Mouse (Mus musculus): ENCODE data around the gene Rps27rt. TPM values are rescaled to one million over a fixed set of nuclear protein-coding genes. Genes with fewer than 3 reads are reported as not detected.
"Not testable (repeated sequence)": the region's sequence is repeated elsewhere in the genome, so short reads cannot be mapped to it uniquely, and the experiment has no call there.

The Rps27rt gene
- total RNA-seq, 2 experiments from 2014 or later, result 31.5 to 43.7 TPM

DNA sequence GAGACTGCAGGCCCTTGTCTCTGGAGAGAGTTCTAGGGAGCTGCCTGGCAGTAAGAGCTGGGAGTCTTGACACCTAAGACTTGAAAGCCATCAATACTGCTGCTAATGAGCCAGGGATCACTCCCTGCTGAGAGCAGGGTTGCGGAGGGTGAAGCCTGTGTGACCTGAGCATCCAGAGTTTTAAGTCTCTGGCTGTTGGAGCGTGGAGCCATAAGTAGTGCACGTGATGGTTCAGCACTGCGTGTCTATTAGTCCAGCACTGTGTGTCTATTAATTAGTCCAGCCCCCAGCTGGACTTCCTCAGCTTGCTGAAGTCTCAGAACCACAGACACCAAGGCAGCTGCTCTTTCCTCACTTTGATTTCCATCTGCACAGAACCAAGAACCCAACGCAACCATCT is 3.8 kb upstream of the Rps27rt start:
- no peak for DNase-seq (ENCODE audit: low spot score in 2 of 2)

DNA sequence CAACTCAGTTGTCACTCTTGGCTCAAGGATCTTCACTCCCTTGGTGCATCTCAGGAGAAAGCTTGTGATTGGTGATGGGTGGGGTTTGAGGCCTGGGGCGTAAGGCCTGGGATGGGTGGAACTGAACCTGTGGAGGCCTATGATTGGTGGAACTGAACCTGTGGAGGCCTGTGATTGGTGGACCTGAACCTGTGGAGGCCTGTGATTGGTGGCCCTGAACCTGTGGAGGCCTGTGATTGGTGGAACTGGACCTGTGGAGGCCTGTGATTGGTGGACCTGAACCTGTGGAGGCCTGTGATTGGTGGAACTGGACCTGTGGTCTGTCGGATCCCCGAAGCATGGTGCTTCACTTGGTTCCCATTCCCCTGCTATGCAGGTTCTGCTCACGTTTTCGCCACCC is 3.2 kb upstream of the Rps27rt start:
- no peak for DNase-seq (ENCODE audit: low spot score in 2 of 2)

DNA sequence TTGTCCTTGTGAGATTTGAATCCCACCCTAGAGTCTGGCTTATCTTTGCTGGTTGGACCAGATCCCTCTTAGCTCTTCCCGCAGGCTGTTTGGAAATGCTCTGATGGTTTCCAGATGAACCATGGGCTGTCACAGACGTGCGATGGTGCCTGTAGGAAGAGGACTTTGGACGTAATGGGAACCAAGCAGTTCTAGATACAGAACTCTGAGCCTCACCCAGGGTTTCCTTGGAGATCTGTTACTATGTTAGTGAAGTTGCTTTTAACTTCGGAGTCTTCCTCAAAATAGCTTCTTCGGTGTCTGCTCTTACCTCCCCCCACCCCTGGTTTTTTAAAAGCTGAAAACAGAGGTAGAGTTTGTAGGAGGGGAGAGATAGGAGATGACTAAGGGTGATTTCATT is 2.6 kb downstream of the Rps27rt start:
- no peak for DNase-seq (ENCODE audit: low spot score in 2 of 2)

DNA sequence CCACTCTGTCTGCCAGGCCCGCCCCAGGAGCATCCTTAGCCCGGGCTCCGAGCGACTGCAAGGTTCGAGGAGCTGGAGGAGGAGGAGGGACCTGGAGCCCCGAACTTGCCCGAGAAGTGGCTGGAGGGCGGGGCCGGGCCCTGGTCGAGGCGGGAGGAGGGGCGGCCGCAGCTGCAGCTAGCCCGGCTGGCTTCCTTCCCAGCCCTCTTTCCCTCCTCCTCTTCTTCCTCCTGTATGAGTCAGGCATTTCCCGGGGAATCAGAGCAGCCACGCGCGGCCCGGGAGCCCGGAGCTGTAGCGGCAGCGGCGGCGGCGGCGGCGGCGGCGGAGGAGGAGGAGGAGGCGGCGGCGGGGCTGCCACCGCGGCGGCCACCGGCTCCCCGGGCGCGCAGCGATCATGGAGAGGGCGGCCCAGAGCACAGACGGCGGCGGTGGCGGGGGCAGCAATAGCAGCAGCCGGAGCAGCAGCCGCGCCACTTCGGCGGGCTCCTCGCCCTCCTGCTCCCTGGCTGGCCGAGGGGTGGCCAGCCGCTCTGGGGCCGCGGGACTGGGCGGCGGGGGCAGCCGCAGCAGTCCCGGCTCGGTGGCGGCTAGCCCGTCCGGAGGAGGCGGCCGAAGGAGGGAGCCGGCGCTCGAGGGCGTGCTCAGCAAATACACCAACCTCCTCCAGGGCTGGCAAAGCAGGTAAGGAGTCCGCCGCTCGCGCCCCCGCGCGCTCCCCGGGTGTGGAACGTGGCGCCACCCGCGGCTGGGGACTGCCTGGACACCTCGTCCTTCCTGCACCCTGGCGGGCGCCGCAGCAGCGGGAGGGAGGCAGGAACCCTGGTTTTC is 4.0 kb downstream of the Rps27rt start, which contains the start of gene Osbpl10:
Osbpl10 (plus strand) TSS at position 289 of the 831 bp plus-strand sequence.
- DNase-seq (ENCODE audit: low spot score in 2 of 2), result peak; percentile 84 to 90

DNA sequence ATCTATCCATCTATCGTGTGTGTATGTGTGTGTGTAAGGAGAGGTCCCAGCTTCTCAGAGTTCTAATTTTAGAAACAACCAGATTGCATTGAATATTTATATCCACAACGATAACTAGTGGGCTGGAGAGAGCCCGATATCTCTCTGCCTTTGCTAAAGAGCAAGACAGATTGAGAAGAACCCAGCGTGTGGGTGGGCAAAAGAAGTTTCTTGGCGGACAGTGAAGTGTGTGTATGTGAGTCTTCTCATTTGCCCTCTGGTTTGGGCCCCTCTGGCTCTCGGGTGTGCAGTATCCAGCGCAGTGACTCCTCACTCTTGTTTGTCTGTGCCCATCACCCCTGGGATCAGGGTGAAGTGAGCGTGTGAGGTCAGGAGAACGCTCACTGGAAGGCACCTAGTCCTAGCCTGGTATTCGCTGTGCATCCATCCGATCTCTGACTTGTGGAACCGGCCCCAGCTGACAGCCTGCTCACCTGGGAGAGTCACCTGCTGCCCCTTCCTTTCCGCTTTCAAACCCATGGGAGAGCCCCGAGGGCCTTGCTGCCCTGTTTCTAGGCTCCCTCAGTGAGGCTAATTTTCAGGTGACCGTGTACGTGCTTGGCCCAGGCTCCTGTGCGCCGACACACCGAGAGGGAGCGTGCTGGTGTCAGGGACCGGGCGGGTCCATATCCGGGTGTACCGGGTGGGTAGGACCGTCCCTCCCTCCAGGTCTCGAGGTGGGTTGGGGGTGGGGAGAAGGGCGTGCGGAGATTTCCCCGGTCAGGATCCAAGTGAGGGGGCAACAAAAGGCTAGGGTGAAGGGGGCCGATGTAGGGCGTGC is 4.9 kb downstream of the Rps27rt start:
- peak; percentile 47 to 65 for DNase-seq (ENCODE audit: low spot score in 2 of 2)

DNA sequence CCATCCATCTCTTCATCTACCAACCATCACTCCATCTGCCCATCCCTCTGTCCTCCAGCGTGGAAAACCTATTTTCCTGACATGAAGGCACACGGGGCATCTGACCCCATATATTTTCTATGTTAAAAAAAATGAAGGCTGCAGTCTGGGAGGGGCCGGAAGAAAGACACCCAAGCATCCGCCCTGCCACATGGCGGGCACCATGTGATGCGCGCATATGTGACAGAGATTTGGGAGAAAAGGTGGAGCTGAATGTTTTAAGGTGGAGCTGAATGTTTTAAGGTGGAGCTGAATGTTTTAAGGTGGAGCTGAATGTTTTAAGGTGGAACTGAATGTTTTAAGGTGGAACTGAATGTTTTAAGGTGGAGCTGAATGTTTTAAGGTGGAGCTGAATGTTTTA is 16.3 kb downstream of the Rps27rt start:
- not testable (repeated sequence) for DNase-seq (ENCODE audit: low spot score in 2 of 2)

DNA sequence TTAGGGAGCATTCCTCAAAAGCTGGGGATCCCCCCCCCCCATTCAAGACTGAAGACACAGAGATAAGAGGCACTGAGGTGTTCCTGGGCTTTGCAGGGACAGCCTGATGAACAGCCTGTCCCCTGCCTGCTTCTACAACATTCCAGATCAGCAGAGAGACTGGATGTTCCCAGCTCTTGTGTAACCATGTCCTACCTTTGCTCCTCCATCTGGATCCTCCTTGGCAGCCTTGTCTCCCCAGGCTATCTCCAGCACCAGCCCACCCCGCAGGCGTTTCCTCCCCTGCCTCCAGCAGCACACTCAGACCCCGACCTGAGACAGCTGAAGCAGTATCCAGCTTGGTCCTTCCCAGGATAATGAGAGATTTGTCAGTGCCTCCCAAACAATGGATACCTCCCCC is 18.4 kb downstream of the Rps27rt start:
- no peak for DNase-seq (ENCODE audit: low spot score in 2 of 2)

DNA sequence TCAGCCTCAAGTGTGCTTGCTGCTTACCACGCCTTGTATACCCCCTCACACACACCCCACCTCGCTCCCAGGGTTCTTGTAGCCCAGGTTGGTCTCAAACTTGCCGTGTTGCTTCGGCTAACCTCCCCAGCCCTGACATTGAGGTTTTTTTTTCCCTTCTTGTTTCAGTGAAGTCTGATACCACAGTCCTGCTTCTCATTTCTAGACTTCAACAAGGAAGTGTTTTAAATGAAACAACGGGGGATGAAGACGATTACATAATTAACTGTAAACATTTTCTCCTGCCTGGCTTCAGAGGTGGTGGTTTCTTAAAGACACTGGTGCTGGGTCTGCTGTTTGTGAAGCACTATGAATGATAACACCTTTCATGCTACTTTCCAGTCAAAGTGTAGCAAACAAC is 21.7 kb downstream of the Rps27rt start:
- no peak for DNase-seq (ENCODE audit: low spot score in 2 of 2)

DNA sequence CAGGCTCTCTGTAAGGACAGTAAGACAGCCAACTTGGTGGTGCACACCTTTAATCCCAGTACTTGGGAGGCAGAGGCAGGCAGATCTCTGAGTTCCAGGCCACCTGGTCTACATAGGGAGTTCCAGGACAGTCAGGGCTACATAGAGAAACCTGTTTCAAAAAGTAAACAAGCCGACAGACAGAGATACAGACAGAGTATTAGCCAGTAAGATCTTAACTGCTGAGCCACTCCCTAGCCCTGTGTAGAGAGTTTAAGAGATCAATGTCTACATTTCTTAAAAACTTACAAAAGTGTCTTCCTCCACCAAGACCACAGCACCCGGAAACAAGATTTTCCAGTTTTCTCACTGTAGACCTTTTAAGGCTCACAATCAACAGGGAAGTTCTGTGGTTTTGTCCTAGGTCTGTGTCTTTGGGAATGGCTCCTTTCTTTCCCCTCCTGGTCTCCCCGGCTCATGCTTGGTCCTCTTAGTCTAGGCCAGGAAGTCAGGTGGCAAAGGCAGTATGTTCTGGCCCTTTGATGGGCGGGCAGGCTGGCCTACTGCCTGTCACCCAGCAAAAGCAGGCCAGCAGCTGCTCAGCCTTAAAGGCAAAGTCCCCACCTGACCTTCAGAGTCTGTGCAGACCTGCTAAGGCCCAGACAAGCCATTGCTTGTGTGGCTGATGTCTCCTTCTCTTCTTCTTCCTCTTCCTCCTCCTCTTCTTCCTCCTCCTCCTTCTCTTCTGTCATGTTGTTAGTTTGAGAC is 22.3 kb downstream of the Rps27rt start:
- no peak for DNase-seq (ENCODE audit: low spot score in 2 of 2)

DNA sequence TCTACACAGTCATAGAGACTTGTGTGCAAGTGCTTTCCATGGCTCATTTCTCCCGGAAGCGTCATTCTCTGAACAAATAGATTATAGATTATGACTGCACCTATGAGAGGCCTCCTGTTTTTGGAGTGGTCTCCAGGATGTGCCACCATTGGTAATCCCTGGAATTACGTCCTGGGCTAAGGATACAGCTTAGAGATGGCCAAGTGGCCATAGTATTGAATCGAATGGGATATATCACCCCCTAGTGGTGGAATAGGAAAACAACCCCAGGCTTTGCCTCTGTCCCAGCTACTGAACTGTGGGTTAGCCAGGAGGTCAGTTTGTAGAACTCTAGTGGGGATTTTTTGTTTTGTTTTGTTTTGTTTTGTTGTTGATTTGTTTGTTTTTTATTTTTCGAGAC is 25.6 kb downstream of the Rps27rt start:
- no peak for DNase-seq (ENCODE audit: low spot score in 2 of 2)

DNA sequence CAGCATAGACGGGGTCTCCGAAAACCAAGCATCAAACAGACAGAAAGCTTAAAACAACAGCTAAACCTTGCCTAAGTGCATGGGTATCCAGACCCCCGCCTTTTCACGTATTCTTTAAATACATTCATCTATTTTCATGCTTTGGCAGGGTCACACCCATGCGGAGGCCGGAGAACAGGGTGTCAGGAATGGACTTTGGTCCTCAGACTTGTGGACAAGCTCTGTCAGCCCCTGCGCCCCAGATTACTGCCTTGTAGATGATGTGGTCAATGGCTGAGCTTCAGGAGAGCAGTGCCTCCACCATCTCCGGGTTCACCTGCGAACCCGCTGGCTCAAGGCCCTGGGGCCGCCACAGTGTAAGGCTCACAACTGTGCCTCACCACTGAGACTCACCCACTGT is 27.2 kb downstream of the Rps27rt start:
- DNase-seq (ENCODE audit: low spot score in 2 of 2), result no peak

DNA sequence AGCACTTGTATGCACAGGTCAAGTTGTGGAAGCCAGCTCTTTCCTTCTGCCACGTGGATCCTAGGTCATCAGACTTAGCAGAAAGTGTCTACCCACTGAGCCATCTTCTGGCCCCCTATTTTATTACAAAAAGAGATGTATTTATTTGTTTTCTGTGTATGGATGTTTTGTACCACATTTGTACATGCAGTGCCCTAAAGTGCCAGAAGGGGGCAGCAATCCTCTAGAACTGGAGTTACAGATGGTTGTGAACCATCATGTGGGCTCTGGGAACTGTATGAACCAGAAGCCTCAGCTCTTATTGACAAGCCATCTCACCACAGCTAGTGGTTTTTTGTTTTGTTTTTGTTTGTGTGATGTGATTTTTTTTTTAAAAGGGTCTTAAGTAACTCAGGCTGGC is 29.7 kb downstream of the Rps27rt start:
- no peak for DNase-seq (ENCODE audit: low spot score in 2 of 2)

DNA sequence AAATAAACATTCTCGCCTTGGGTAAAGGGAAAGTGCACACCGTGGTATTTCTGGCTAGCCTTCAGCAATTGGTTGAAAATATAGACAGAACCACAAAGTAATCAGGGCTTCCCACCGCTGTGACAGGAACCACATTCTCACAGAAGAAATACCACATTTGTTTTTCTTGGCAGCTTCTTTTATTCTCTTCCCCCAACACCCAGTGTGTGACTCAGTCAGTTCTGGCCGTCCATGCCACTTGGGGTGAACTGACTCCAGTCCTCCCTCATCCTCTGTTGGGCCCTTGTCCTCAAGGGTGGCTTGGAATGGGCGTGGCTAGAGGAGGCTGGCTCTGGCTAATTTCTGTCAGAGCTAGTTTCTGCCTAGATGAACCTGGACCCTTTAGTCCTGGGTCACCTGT is 34.1 kb downstream of the Rps27rt start:
- DNase-seq (ENCODE audit: low spot score in 2 of 2), result no peak

DNA sequence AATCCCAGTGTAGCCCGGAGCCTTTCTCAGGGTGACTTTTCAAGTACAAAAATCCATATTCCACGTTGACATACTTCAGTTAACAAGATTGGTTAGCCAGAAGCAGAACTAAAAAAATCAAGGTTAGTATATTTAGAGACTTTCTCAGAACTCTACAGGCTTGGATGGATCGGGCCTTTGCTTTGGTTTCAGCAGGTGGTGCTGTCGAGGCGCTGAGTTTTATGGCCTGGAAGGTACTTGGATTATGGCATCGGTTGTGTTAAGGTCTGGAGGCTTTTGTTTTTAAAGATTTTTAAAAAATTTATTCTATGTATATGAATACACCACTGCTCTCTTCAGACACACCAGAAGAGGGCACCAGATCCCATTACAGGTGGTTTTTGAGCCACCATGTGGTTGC is 37.0 kb downstream of the Rps27rt start:
- no peak for DNase-seq (ENCODE audit: low spot score in 2 of 2)

DNA sequence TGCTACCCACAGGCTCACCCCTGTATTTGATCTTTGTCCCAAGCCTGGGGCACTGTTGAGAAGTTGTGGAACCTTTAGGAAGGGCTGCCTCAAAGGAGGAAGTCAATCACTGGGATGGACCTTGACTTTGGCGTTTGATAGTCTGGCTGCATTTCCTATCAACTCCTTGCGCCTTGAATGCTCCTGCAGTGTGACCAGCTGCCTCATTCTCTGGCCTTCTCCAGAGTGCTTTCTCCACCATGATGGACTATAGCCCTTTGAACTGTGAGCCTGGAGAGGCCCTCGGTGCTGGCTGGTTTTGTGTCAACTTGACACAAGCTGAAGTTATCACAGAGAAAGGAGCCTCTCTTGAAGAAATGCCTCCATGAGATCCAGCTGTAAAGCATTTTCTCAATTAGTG is 37.9 kb downstream of the Rps27rt start:
- DNase-seq (ENCODE audit: low spot score in 2 of 2), result no peak

DNA sequence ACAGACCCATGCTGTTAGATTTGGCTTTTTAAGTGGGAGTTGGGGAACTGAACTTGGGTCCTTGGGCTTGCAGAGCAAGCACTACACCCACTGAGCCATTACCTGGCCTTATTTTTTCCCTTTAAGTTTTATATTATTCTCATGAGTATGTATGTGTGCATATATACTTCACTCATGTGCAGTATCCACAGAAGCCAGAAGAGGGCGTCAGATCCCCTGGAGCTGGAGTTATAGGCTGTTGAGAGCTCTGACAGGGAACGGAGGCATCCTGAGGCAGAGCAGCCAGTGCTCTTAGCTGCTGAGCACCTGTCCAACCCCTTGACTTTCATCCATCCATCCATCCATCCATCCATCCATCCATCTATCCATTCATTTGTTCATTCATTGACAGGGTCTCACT is 45.9 kb downstream of the Rps27rt start:
- DNase-seq (ENCODE audit: low spot score in 2 of 2), result no peak

DNA sequence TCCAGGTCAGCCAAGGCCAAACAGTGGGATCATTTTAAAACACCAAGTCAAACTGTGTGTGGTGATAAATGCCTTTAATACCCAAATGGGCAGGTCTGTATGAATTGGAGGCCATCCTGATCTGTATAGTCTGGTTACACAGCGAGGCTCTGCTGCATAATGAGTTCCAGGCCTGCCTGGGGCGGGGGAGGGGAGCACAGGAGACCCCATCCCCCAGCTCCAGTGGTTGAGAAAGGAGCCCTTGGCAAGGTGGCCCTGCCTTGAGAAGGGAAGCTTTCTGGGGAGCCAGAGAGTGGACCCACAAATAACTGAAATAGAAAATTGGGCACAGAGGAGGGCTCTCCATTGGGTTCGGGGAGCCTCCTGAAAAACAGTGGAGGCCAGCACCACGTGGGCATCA is 47.2 kb downstream of the Rps27rt start:
- no peak for DNase-seq (ENCODE audit: low spot score in 2 of 2)

DNA sequence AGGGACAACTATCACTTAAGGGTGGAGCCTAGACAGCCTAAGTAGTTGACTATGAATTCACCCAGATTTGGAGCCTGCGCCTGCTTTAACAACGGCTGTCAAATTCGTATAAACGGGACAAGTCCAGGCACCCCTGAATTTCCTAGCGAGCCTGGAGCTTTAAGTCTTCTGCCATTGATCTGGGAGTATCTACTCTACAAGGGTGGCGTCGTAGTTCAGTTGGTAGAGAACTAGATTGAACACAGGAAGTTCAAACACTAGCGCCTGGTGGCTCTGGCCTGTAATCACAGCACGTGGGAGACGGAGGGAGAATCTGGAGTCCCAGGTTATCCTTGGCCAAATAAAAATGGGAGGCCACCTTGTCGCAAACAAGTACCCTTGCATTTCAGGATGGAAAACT is 48.3 kb downstream of the Rps27rt start:
- DNase-seq (ENCODE audit: low spot score in 2 of 2), result no peak

DNA sequence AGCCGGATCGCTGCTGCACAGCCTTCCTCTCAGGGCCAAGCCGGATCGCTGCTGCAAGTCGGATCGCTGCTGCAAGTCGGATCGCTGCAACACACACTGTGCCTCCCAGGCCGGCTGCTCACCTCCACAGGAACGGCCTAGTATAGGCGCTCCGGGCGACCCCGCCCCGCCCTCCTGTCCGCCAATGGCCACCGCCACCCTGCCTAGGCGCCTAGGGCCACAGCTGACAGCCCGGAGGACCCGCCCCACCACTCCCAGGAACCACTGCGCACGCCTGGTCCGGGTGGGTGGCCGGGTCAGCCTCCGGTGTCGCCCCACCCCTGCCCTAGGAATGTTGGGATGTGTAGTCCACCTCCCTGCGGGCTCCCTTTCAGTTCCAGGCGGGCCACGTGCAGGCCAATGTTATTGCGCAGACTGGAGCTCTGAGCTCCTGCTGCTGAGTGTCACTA is 48.8 kb downstream of the Rps27rt start, which contains the start of gene Gpd1l:
Gpd1l (minus strand) TSS at position 265 of the 449 bp plus-strand sequence.
- peak; percentile 97 to 99 for DNase-seq (ENCODE audit: low spot score in 2 of 2)

DNA sequence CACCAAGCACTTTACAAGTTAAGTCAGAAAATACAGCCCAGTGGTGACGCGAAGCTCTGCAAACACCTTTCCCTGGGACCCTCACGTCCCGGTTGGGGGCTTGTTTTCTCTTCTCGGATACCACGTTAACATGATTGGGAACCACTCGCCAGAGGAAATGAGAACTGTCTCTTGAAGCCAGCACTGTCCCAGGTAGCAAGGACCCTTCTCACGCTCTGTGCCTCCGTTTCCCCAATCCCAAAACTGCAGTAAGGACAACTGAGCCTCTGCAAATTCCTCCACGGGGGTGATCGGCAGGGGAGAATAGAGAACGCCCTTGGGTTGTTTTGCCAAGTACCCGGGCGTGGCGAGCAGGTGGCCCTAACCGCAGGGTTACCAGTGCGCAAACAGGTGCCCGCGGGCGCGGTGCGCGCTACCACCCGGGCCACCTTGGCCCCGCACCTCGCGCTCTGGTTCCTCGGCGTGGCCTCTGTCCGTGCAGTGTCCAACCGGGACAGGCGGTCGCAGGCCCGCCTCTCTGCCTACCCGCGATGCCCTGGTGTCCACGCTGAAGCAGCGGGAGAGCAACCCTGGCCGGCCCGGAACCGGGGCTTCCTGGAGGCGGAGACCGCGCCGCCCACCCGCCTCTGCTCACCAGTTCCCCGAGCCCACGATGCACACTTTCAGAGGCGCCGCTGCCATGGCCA is 49.4 kb downstream of the Rps27rt start:
- DNase-seq (ENCODE audit: low spot score in 2 of 2), result no peak

DNA sequence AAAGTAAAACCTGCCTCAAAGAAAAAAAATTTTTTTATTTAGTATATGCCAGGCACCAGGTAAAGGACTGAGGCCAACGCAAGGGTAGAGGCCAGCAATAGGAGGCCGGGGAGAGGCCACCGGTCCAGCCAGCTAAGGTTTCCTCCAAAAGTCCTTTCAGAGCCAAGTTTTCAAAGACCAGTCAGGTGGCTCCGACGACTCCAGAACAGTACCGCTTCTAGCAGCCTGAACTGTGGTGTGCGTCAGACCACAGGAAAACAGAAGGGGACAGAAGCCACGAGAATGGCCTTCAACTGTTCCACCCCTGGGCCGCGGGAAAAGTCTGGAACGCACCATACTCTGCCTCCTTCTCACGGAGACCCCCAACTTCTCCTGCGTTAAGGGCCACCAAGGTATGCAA is 49.9 kb downstream of the Rps27rt start:
- DNase-seq (ENCODE audit: low spot score in 2 of 2), result no peak
